8 mouse cellular contexts compared by ENCODE assay signal in the genomic region with DNA sequence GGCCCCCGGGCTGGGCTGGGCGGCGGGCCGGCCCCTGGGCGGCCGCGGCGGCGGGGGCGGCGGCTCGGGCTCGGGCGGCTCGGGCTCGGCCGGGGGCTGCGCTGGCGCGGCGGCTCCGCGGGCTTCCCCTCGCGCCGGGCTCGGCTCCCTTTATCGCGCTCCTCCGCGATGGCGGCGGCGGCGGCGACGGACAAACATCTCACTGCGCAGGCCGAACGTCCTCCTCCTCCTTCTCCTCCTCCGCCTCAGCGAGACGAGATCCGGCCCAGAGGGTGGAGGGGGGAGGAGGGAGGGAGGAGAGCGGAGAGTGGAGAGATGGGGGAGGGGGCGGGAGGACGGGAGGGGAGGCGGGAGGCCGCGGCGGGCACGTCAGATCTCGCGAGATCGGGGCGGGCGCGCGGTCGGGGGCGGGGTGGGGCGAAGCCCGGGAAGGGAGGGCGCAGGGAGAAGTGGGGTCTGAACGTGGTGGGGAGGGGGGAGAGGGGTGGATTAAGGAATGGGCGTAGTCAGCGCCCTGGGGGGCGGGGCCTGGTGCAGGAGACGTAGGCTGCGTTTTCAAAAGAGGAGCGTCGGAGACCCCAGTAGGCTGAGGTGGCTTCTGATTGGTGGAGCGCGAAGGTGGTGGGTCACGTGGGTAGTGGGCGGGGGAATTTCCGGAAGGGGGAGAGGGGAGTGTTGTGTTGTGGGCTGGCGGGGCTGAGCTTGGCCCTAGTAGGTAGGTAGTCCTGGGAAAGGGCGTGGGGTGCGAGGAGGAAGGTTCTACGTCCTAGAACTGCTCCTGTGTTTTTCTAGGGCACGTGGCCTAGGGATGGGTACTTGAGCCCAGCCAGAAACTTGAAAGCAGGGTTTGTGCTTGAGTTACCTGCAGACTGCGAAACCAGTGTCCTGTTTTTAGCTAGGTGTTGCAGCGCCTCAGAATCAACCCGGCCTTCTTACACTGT. TPM values are rescaled to one million over a fixed set of nuclear protein-coding genes. Genes with fewer than 3 reads are reported as not detected.
DNase-seq lines count a peak whose midpoint lies in the region; ATAC-seq and TF ChIP-seq lines count a peak whose summit lies in the region.

A gene (minus strand): TSS at position 45 of the 941 bp plus-strand sequence.

- intact Hi-C loops in heart, postnatal 36 days (cut with DNase I): no loop called here

- no peak for TF ChIP-seq CTCF in G1E (IDR thresholded peaks at IDR 0.05; ENCODE audit: low read depth, low read length)
- TF ChIP-seq CTCF in layer of hippocampus, adult 2 months (conservative IDR thresholded peaks at IDR 0.05): no peak
- no peak for TF ChIP-seq CTCF in lung, embryonic 14.5 days (IDR thresholded peaks at IDR 0.05; ENCODE audit: low read depth)
- TF ChIP-seq CTCF in olfactory bulb, adult 2 months (IDR thresholded peaks at IDR 0.05; ENCODE audit: insufficient read depth, low read depth, low read length): no peak
- TF ChIP-seq CTCF in thymus, adult 2 months (IDR thresholded peaks at IDR 0.05; ENCODE audit: borderline replicate concordance, control insufficient read depth, extremely low read depth, insufficient read depth, low read length, poor library complexity): 0 out of 2 replicates have a peak, but pooled peaks have one; percentile 44

- H3K9ac ChIP-seq in forebrain, embryonic 16.5 days (replicated peaks; ENCODE audit: low read depth, low read length): peak within 1 kb of the TSS; percentile 97
- H3K9ac ChIP-seq in lung, embryonic 14.5 days: peak within 1 kb of the TSS; percentile 98

- peaks cover 9% of the 10 kb centered on the region for H3K36me3 ChIP-seq in G1E (replicated peaks)
- H3K36me3 ChIP-seq in forebrain, embryonic 16.5 days (ENCODE audit: control insufficient read depth, insufficient read depth): no peaks in the 10 kb centered on the region
- H3K36me3 ChIP-seq in lung, embryonic 14.5 days (ENCODE audit: insufficient read depth): no peaks in the 10 kb centered on the region
- H3K36me3 ChIP-seq in thymus, adult 2 months (ENCODE audit: control insufficient read depth, insufficient read depth, low read length): no peaks in the 10 kb centered on the region

- H3K9me3 ChIP-seq in G1E (replicated peaks): no peaks in the 10 kb centered on the region
- no peaks in the 10 kb centered on the region for H3K9me3 ChIP-seq in forebrain, embryonic 16.5 days (ENCODE audit: control insufficient read depth, low read length)
- H3K9me3 ChIP-seq in lung, embryonic 14.5 days (ENCODE audit: low read depth, low read length): no peaks in the 10 kb centered on the region

- TF ChIP-seq POLR2A in olfactory bulb, adult 2 months (IDR thresholded peaks at IDR 0.05; ENCODE audit: insufficient read depth, low read depth, low read length): peak; percentile 84
- TF ChIP-seq POLR2A in thymus, adult 2 months (IDR thresholded peaks at IDR 0.05; ENCODE audit: control insufficient read depth, extremely low read depth, insufficient read depth, low read length, poor library complexity): peak; percentile 87

- H3K27ac ChIP-seq in forebrain, embryonic 16.5 days (ENCODE audit: low read length): peak within 1 kb of the TSS; percentile 98
- peak within 1 kb of the TSS; percentile 94 for H3K27ac ChIP-seq in layer of hippocampus, adult 2 months
- peak within 1 kb of the TSS; percentile 98 for H3K27ac ChIP-seq in lung, embryonic 14.5 days (ENCODE audit: low read depth)
- peak within 1 kb of the TSS; percentile 52 for H3K27ac ChIP-seq in olfactory bulb, adult 2 months (ENCODE audit: insufficient read depth, low read depth, low read length)
- H3K27ac ChIP-seq in thymus, adult 2 months (ENCODE audit: control insufficient read depth, insufficient read depth, low read length): peak within 1 kb of the TSS; percentile 71

- peak; percentile 99 for DNase-seq in G1E (ENCODE audit: low spot score)
- peak; percentile 92 to 93 for DNase-seq in cerebellum, adult 18-20 months
- DNase-seq in heart, postnatal 36 days: peak; percentile 92 to 93
- DNase-seq in layer of hippocampus, adult 2 months (ENCODE audit: low spot score in 2 of 2): peak; percentile 91 to 95
- DNase-seq in lung, embryonic 14.5 days: peak; percentile 98
- peak; percentile 99 for DNase-seq in thymus, adult 2 months

- peak within 1 kb of the TSS; percentile 92 for H3K4me3 ChIP-seq in G1E (ENCODE audit: low read depth, low read length)
- peak within 1 kb of the TSS; percentile 94 for H3K4me3 ChIP-seq in forebrain, embryonic 16.5 days (replicated peaks; ENCODE audit: low read length)
- H3K4me3 ChIP-seq in layer of hippocampus, adult 2 months: peak within 1 kb of the TSS; percentile 86
- H3K4me3 ChIP-seq in lung, embryonic 14.5 days (ENCODE audit: low read depth, low read length): peak within 1 kb of the TSS; percentile 98
- peak within 1 kb of the TSS; percentile 79 for H3K4me3 ChIP-seq in olfactory bulb, adult 2 months (ENCODE audit: insufficient read depth, low read depth, low read length)
- H3K4me3 ChIP-seq in thymus, adult 2 months (ENCODE audit: control insufficient read depth, insufficient read depth, low read length): peak within 1 kb of the TSS; percentile 92

- H3K27me3 ChIP-seq in G1E (ENCODE audit: insufficient read depth, low read length): no peaks in the 10 kb centered on the region; the same call in 1 of the 2 replicates
- no peaks in the 10 kb centered on the region for H3K27me3 ChIP-seq in forebrain, embryonic 16.5 days (replicated peaks; ENCODE audit: control insufficient read depth, insufficient read depth, low read length)
- H3K27me3 ChIP-seq in lung, embryonic 14.5 days (ENCODE audit: insufficient read depth, low read length): no peaks in the 10 kb centered on the region
- no peaks in the 10 kb centered on the region for H3K27me3 ChIP-seq in thymus, adult 2 months (ENCODE audit: control insufficient read depth, insufficient read depth, low read length)

- ATAC-seq in G1E (ENCODE audit: extremely low read depth, insufficient number of reproducible peaks, low FRiP score, poor library complexity, severe bottlenecking): peak; percentile 86
- peak; percentile 98 for ATAC-seq in forebrain, embryonic 16.5 days
- peak; percentile 96 for ATAC-seq in lung, embryonic 14.5 days (ENCODE audit: insufficient read depth)

- 1% methylated on average over 58 of the region's 85 CpGs for WGBS in forebrain, embryonic 16.5 days
- WGBS in lung, embryonic 14.5 days: under 1% methylated on average over 60 of the region's 85 CpGs
- 8% methylated on average over 76 of the region's 85 CpGs for WGBS in olfactory bulb, adult 2 months
- WGBS in thymus, adult 2 months: 11% methylated on average over 73 of the region's 85 CpGs

- peaks cover 31% of the 10 kb centered on the region for H3K4me1 ChIP-seq in G1E (ENCODE audit: insufficient read depth, low read depth, low read length)
- peaks cover 19% of the 10 kb centered on the region for H3K4me1 ChIP-seq in forebrain, embryonic 16.5 days (replicated peaks; ENCODE audit: control insufficient read depth, insufficient read depth, low read length)
- peaks cover 7% of the 10 kb centered on the region for H3K4me1 ChIP-seq in lung, embryonic 14.5 days (ENCODE audit: insufficient read depth)
- H3K4me1 ChIP-seq in olfactory bulb, adult 2 months (ENCODE audit: control insufficient read depth, insufficient read depth, low read length): no peaks in the 10 kb centered on the region
- no peaks in the 10 kb centered on the region; the same call in 1 of the 2 replicates for H3K4me1 ChIP-seq in thymus, adult 2 months (replicated peaks; ENCODE audit: control insufficient read depth, insufficient read depth, low read length)

- peak within 1 kb of the TSS; percentile 95 for H3K4me2 ChIP-seq in forebrain, embryonic 16.5 days (ENCODE audit: low read length)
- H3K4me2 ChIP-seq in lung, embryonic 14.5 days: peak within 1 kb of the TSS; percentile 70

RNA-seq across cellular contexts. Expression of the gene that starts here (rescaled TPM):
- total RNA-seq in G1E (2014; fragmentation: Nextera tagmentation) (152 and 175 TPM in 2 replicates), G1E (2017) (244 and 282 TPM in 2 replicates)
- polyA plus RNA-seq in G1E (2012): 14.1 and 14.4 TPM in 2 replicates
- 26.9 and 28.5 TPM in 2 replicates for polyA plus RNA-seq in forebrain, embryonic 16.5 days (2015; fragmentation: Nextera tagmentation; extraction: Ambion mirVana)
- 100 to 1,000 TPM; 135 to 140 TPM for total RNA-seq in heart, postnatal 36 days (2021)
- total RNA-seq in layer of hippocampus, adult 2 months (2021): 100 to 1,000 TPM; 117 to 127 TPM
- 59.3 and 60.1 TPM in 2 replicates for polyA plus RNA-seq in lung, embryonic 14.5 days (2014; fragmentation: Nextera tagmentation; extraction: Ambion mirVana)
- 477 TPM in 1 of 2 replicates, not detected in the other for polyA plus RNA-seq in olfactory bulb, adult 2 months (2012; ENCODE audit: insufficient read depth, insufficient read length, low replicate concordance, missing spikeins)
- polyA plus RNA-seq in thymus, adult 2 months (2012; rRNA removed): 15.3 and 16.3 TPM in 2 replicates

Comparison
In these comparisons a context has a peak if more than half of its experiments do, and no peak if none do; other contexts are left out.
1. Peak in every context shown above with its lines: DNase-seq, ATAC-seq, H3K4me3 ChIP-seq and H3K27ac ChIP-seq.